Mouse (Mus musculus) liver, adult 2 months (tissue): Measurements from ENCODE around the gene Ermp1. TPM values are rescaled to one million over a fixed set of nuclear protein-coding genes. Genes with fewer than 3 reads are reported as not detected.

Experiments
- DNase-seq: peaks from one replicate; pipeline ENCODE4 v3.0.0-alpha.2; 2011; ENCODE audit warnings: low read depth, low spot score; ENCODE audit errors: extremely low read depth
- H3K27ac ChIP-seq: fragments of 200-500 bp; replicated peaks from 2 replicates; pipeline ENCODE4 v1.5.1; 2012; ENCODE audit warnings: low read depth, mild to moderate bottlenecking, control low read depth, inconsistent platforms, low read length; ENCODE audit not compliant: insufficient read depth
- H3K27me3 ChIP-seq: fragments of 200-500 bp; 2 replicates; pipeline ENCODE4 v1.6.1; 2012; ENCODE audit warnings: mild to moderate bottlenecking, moderate library complexity, low read length, inconsistent platforms; ENCODE audit not compliant: control insufficient read depth, insufficient read depth
- H3K36me3 ChIP-seq: fragments of 200-500 bp; 2 replicates; pipeline ENCODE4 v1.6.1; 2012; ENCODE audit warnings: low read length, inconsistent platforms; ENCODE audit not compliant: control insufficient read depth, insufficient read depth
- H3K4me1 ChIP-seq: fragments of 200-500 bp; 2 replicates; pipeline ENCODE4 v1.6.1; 2011; ENCODE audit warnings: low read length; ENCODE audit not compliant: control insufficient read depth, insufficient read depth
- H3K4me3 ChIP-seq: fragments of 200-500 bp; 2 replicates; pipeline ENCODE4 v1.5.1; 2011; ENCODE audit warnings: low read depth, mild to moderate bottlenecking, control low read depth, low read length, moderate library complexity; ENCODE audit not compliant: insufficient read depth
- H3K79me2 ChIP-seq: fragments of 200-500 bp; 2 replicates; pipeline ENCODE4 v1.6.1; 2012; ENCODE audit warnings: inconsistent platforms, mild to moderate bottlenecking, low read length, moderate library complexity; ENCODE audit not compliant: control insufficient read depth, insufficient read depth
- H3K9ac ChIP-seq: fragments of 200-500 bp; 2 replicates; pipeline ENCODE4 v1.6.1; 2012; ENCODE audit warnings: low read depth, mild to moderate bottlenecking, control low read depth, inconsistent platforms, low read length
- CTCF ChIP-seq: fragments of 200-500 bp; IDR thresholded peaks from 2 replicates; pipeline ENCODE4 v1.5.1; 2011; ENCODE audit warnings: low read depth, low read length, control low read depth
- POLR2A ChIP-seq: fragments of 200-500 bp; IDR thresholded peaks from 2 replicates; pipeline ENCODE4 v1.6.1; 2011; ENCODE audit warnings: low read length, control low read depth; ENCODE audit not compliant: insufficient read depth; ENCODE audit errors: extremely low read depth
- WGBS: fragments of 180-500 bp; shearing (Covaris S2); methylation state at CpG from one replicate; pipeline ENCODE4 v1.1.7; 2018; 5-methylcytosine and 5-hydroxymethylcytosine counted together
- polyA plus RNA-seq: library from polyadenylated mRNA; depleted of rRNA; stranded (reverse); fragments of >200 nt; gene quantifications from 2 replicates; pipeline ENCODE4 v1.2.3, GENCODE M21; 2012
- total RNA-seq: library from RNA; depleted of rRNA; stranded (reverse); fragments of >200 nt; gene quantifications from 2 replicates; pipeline ENCODE4 v1.2.3, GENCODE M21; 2014

Ermp1 gene
- total and polyA plus RNA-seq, 2 experiments: 8.5 to 16.3 TPM

DNA sequence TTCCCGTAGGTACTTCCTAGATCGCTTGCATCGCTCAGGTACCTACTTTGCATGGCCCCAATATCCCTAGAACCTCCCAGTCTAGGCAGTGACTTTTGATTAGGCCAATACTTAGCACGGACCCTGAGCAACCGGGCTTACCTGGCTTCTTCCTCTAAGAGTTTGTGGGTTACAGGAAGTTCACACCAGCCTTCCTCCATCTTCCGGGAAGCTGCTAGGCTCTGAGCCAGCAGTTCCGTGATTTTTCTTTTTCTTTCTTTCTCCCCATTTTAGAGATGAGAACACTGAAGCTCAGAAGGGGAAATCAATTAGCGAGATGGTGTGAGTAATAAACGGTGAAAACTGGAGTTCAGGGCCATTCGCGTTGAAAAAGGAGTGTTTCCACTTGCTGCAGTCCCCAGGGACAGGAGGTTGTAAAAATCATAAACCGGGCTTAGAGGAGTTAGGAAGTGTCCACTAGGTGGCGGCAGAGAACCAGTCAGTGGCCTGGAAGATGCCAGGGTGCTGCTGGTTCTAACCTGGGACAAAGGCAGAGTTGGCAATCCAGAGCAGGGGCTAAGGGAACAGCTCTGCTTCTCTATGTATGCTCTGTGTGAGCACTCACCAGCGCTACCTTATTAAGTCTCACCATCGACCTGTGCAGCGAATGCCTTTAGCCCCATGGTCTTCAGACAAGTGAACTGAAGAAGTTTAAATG is 35.8 kb upstream of the Ermp1 start:
- TF ChIP-seq POLR2A (no peak), CTCF (peak; percentile 86)
- Histone ChIP-seq H3K27me3 (no peaks in the 10 kb centered on the region), H3K9ac (no peak overlapping the region), H3K27ac (no peak overlapping the region), H3K36me3 (no peaks in the 10 kb centered on the region), H3K4me3 (no peak overlapping the region), H3K79me2 (no peaks in the 10 kb centered on the region), H3K4me1 (no peaks in the 10 kb centered on the region)
- 51% methylated on average over 16 of the region's 16 CpGs for WGBS
- peak; percentile 65 for DNase-seq

- H3K4me3 ChIP-seq: no peak overlapping the region
- H3K79me2 ChIP-seq: no peaks in the 10 kb centered on the region
- DNase-seq: no peak
- H3K36me3 ChIP-seq: no peaks in the 10 kb centered on the region
- H3K27me3 ChIP-seq: no peaks in the 10 kb centered on the region
- 80% methylated on average over 13 of the region's 13 CpGs for WGBS
- no peak overlapping the region for H3K27ac ChIP-seq
- peaks cover 4% of the 10 kb centered on the region; the same call in 1 of the 2 replicates for H3K4me1 ChIP-seq
- no peak overlapping the region for H3K9ac ChIP-seq
- no peak for TF ChIP-seq POLR2A
- no peak for TF ChIP-seq CTCF
These were observed 32.3 kb upstream of the Ermp1 start for GRCm38 (mm10) chr19:29680182-29681152.

DNA sequence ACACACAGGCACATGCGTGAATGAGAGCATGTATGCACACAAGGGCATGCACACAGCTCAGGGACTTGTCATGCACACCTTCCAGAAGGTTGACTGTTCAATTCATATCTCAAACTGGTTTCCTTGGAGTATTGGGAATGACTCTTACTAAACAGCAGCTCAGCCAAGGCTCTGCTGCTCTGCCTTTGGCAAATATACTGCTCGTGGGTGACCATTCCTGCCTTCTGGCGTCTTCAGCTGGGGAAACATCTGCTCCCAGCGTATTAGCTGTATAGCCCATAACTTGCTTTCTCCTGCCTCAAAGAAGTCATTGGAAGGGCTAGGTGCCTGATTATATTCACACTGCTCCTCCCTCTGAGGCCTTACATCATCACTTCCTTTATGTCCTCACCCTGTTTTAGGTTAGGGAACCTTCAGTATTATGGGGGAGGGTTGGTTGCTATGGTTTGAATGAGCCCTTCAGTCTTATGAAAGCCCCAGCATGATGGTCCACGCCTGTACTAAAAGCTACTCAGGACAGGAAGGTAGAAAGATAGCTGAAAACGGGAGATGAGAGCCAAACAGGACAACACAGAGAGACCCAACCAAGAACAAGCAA is 30.1 kb upstream of the Ermp1 start:
- Histone ChIP-seq H3K4me3 (no peak overlapping the region), H3K9ac (no peak overlapping the region), H3K27ac (no peak overlapping the region), H3K36me3 (no peaks in the 10 kb centered on the region), H3K27me3 (no peaks in the 10 kb centered on the region), H3K4me1 (peaks cover 6% of the 10 kb centered on the region; the same call in 1 of the 2 replicates), H3K79me2 (no peaks in the 10 kb centered on the region)
- 86% methylated on average over 6 of the region's 6 CpGs for WGBS
- TF ChIP-seq POLR2A (no peak), CTCF (no peak)
- DNase-seq: no peak

DNA sequence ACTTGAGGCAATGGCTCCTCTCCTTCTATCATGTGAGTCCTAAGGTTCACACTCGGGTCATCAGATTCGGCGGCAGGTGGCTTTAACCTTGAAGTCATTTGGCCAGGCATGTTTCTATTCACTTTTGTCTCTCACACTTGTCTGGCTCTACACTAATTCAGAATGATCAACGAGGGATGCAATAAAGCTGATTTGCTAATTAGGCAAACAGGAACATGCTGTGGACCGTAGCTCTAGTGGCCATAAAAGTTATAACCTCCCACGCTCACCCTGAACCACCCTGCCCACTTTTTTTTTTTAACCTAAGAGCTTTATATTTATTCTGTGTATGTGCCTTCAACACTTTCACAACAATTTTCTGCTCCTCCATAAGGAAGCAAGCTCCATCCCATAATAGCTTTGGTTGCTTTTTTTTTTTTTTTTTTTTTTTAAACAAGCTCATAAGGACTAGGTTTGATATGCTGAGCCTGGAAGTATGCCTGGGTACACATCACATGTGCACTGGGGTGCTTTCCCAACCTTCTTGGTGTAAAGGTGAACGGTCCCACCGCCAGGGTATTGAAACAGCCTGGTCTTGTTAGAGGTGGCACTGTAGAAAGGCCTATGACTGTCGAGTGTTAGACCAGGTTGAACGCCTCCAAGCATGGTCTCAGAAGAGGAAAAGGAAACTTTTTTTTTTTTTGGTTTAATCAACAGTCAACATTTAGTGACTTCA is 28.4 kb upstream of the Ermp1 start:
- DNase-seq: peak; percentile 97
- Histone ChIP-seq H3K4me1 (peaks cover 6% of the 10 kb centered on the region; the same call in 1 of the 2 replicates), H3K27me3 (no peaks in the 10 kb centered on the region), H3K9ac (no peak overlapping the region), H3K4me3 (no peak overlapping the region), H3K27ac (peak overlapping the region; percentile 57; the same call in 1 of the 2 replicates), H3K36me3 (no peaks in the 10 kb centered on the region), H3K79me2 (no peaks in the 10 kb centered on the region)
- TF ChIP-seq POLR2A: no peak
- peak; percentile 28; the same call in 1 of the 2 replicates for TF ChIP-seq CTCF
- 27% methylated on average over 10 of the region's 10 CpGs for WGBS

DNA sequence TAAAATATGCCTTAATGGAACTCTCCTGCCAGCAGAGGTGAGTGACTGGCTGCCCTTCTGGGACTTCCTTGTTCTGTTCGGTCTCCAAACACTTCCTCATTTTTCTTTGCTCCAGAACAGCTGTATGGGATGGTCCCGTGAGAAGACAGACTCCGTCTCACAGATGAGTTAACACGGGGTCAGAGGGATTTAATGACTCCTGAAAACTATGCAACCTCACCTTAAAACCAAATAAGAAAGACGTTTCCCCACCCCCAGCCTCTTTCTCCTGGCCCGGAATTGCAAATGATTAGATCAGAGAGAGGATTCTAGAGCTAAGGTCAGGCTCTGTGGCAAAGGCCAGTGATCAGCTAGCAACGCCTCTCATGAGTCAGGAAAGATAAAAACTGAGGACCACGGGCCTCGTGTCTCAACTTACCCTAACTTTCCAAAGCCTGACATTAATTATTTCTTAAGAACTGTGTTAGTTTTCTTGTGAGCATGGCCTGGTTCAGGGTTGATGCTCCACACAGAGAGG is 27.4 kb upstream of the Ermp1 start:
- Histone ChIP-seq H3K36me3 (no peaks in the 10 kb centered on the region), H3K27me3 (no peaks in the 10 kb centered on the region), H3K4me1 (peaks cover 6% of the 10 kb centered on the region; the same call in 1 of the 2 replicates), H3K9ac (no peak overlapping the region), H3K4me3 (no peak overlapping the region), H3K79me2 (no peaks in the 10 kb centered on the region), H3K27ac (peak overlapping the region; percentile 57)
- WGBS: 13% methylated on average over 9 of the region's 9 CpGs
- DNase-seq: peak; percentile 81
- TF ChIP-seq CTCF (no peak), POLR2A (no peak)
